Mouse (Mus musculus) spleen, adult 2 months (tissue): ENCODE measurements at regions not wholly inside any gene's neighbourhood (a gene's known extent, or its start where the extent isn't known, plus 50 kb on each side); places are given as distances from the start of the nearest gene placed in this dataset.

Experiments used
- CTCF ChIP-seq: fragments of 200-500 bp; IDR thresholded peaks from 2 replicates; pipeline ENCODE4 v1.5.1; 2011; ENCODE audit warnings: mild to moderate bottlenecking, inconsistent platforms; ENCODE audit not compliant: insufficient read depth, insufficient read length, insufficient replicate concordance; ENCODE audit errors: extremely low read depth
- POLR2A ChIP-seq: fragments of 200-500 bp; IDR thresholded peaks from 2 replicates; pipeline ENCODE4 v1.6.1; 2011; ENCODE audit warnings: low read depth, low read length, inconsistent platforms

GRCm38 (mm10) chr9:46632576-46632975, 312.8 kb upstream of the 4931429L15Rik start:
- no peak for TF ChIP-seq CTCF
- TF ChIP-seq POLR2A: no peak
